Mouse (Mus musculus): ENCODE data around the gene Parvg. TPM values are rescaled to one million over a fixed set of nuclear protein-coding genes. Genes with fewer than 3 reads are reported as not detected.

Gene Parvg
- total RNA-seq (2014; rRNA removed): 1.6 and 2.1 TPM in 2 replicates
- polyA plus RNA-seq (2015; fragmentation: Nextera tagmentation; extraction: Ambion mirVana): 1.6 and 1.7 TPM in 2 replicates

DNA sequence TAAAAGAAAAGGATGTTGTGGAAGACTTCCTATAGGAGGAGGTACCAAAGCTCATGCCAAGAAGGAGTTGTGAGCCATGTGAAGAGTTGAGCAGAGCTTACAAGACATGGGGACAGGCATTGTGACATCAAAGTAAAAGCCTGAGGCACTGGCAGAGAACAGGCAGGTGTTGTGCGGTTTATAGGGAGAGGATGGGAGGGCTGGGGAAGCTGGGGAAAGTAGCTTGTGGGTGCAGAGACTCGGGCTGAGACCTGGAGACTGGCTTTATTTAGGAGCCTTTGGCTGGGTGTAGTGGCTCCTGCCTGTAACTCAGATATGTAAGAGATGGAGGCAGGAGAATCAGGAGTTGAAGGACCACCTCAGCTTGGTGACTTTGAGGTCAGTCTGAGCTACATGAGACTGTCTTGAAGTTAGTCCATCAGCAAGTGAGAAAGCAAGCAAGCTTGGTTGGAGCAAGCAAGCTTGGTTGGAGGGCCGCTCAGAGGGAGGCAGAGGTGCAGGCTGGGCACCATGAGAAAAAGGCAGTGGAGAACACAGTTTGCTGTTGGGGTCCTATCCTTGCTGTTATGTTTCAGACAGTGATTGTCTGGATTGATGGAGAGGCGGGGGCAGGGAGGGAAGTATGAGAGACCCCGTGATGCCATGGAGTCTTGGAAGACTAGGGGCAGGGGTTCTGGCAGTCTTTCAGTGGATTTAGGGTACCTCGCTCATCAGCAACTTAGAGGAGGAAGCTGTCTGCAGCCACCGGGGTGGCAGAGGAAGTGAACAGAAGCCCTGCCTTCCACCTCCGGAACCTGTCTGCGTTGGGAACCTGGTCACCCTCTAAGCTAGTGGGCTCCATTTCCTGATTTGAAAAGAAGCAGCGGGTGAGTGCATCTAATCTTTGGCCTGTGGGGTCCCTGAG lies at the start of gene Parvg:
Parvg (plus strand) TSS at position 61 of the 904 bp plus-strand sequence.
- DNase-seq: no peak
- no peak for TF ChIP-seq CTCF (IDR thresholded peaks at IDR 0.05; ENCODE audit: low read depth)
- ATAC-seq: no peak
- Histone ChIP-seq H3K4me2 (ENCODE audit: low read depth) (no peak within 1 kb of the TSS), H3K27ac (ENCODE audit: low read depth, low read length) (no peak within 1 kb of the TSS), H3K27me3 (ENCODE audit: insufficient read depth, low read length) (no peaks in the 10 kb centered on the region), H3K4me1 (ENCODE audit: insufficient read depth) (no peaks in the 10 kb centered on the region), H3K36me3 (ENCODE audit: insufficient read depth) (no peaks in the 10 kb centered on the region), H3K4me3 (ENCODE audit: low read depth, low read length) (no peak within 1 kb of the TSS), H3K9me3 (ENCODE audit: low read length) (no peaks in the 10 kb centered on the region), H3K9ac (no peak within 1 kb of the TSS)
- WGBS: 92% methylated on average over 10 of the region's 10 CpGs

DNA sequence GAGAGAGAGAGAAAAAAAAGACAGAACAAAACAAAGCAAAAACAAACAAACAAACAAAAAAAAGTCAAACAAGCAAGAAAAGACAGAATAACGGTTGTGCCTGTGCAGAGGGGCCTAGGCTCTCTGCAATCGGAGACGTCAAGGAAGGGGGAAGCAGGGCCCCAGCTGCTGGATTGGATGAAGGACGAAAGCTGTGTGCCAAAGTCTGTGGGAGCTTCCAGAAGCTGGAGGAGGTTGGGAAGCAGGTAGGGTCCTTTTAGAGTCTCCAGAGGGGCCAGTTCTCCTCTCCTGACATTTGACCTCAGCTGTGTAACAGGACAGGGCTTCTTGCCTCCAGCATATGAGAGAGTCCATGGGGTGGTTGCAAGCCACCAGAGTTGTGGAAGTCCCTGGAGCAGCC lies 47.8 kb upstream of the Parvg start:
- no peak for DNase-seq
- no peak for ATAC-seq
- H3K4me1 ChIP-seq (ENCODE audit: insufficient read depth): no peaks in the 10 kb centered on the region
- no peaks in the 10 kb centered on the region for H3K9me3 ChIP-seq (ENCODE audit: low read length)
- H3K4me2 ChIP-seq (ENCODE audit: low read depth): no peak overlapping the region
- H3K27ac ChIP-seq (ENCODE audit: low read depth, low read length): no peak overlapping the region
- 82% methylated on average over 4 of the region's 4 CpGs for WGBS
- no peak overlapping the region for H3K4me3 ChIP-seq (ENCODE audit: low read depth, low read length)
- H3K36me3 ChIP-seq (ENCODE audit: insufficient read depth): no peaks in the 10 kb centered on the region
- H3K9ac ChIP-seq: no peak overlapping the region
- no peak for TF ChIP-seq CTCF (IDR thresholded peaks at IDR 0.05; ENCODE audit: low read depth)
- H3K27me3 ChIP-seq (ENCODE audit: insufficient read depth, low read length): no peaks in the 10 kb centered on the region

DNA sequence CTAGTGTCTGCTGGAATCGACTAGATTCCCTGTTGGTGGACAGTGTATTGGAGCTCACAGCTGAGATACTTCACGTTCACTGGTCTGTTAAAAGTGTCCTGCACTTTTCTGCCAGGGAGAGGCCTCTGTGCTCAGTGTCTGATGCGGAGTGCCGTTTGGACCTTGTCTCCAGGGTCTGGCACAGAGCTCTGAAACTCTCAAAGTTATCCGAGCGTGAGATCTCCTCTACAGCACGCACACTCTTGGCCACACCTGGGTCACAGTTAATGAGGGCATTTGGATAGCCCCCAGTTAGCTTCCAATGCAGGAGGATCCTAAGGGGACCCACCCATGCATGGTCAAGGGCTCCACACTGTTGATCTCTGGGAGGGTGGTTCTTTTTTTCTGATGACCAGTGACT lies 45.7 kb upstream of the Parvg start:
- no peak for DNase-seq
- TF ChIP-seq CTCF (IDR thresholded peaks at IDR 0.05; ENCODE audit: low read depth): no peak
- no peak for ATAC-seq
- Histone ChIP-seq H3K27me3 (ENCODE audit: insufficient read depth, low read length) (no peaks in the 10 kb centered on the region), H3K36me3 (ENCODE audit: insufficient read depth) (no peaks in the 10 kb centered on the region), H3K4me2 (ENCODE audit: low read depth) (no peak overlapping the region), H3K9me3 (ENCODE audit: low read length) (no peaks in the 10 kb centered on the region), H3K4me1 (ENCODE audit: insufficient read depth) (no peaks in the 10 kb centered on the region), H3K4me3 (ENCODE audit: low read depth, low read length) (no peak overlapping the region), H3K27ac (ENCODE audit: low read depth, low read length) (no peak overlapping the region), H3K9ac (no peak overlapping the region)
- WGBS: 75% methylated on average over 7 of the region's 7 CpGs

- Histone ChIP-seq H3K4me2 (ENCODE audit: low read depth) (no peak overlapping the region), H3K4me1 (ENCODE audit: insufficient read depth) (no peaks in the 10 kb centered on the region), H3K9ac (no peak overlapping the region), H3K4me3 (ENCODE audit: low read depth, low read length) (no peak overlapping the region), H3K27me3 (ENCODE audit: insufficient read depth, low read length) (no peaks in the 10 kb centered on the region), H3K36me3 (ENCODE audit: insufficient read depth) (no peaks in the 10 kb centered on the region), H3K27ac (ENCODE audit: low read depth, low read length) (no peak overlapping the region), H3K9me3 (ENCODE audit: low read length) (no peaks in the 10 kb centered on the region)
- no peak for TF ChIP-seq CTCF (IDR thresholded peaks at IDR 0.05; ENCODE audit: low read depth)
- WGBS: 75% methylated on average over 7 of the region's 7 CpGs
- no peak for DNase-seq
- ATAC-seq: no peak
Measured at GRCm38 (mm10) chr15:84278656-84279055, 45.2 kb upstream of the Parvg start.

- H3K4me3 ChIP-seq (ENCODE audit: low read depth, low read length): no peak overlapping the region
- no peaks in the 10 kb centered on the region for H3K27me3 ChIP-seq (ENCODE audit: insufficient read depth, low read length)
- TF ChIP-seq CTCF (IDR thresholded peaks at IDR 0.05; ENCODE audit: low read depth): no peak
- no peak for DNase-seq
- no peak overlapping the region for H3K4me2 ChIP-seq (ENCODE audit: low read depth)
- H3K9me3 ChIP-seq (ENCODE audit: low read length): no peaks in the 10 kb centered on the region
- H3K36me3 ChIP-seq (ENCODE audit: insufficient read depth): no peaks in the 10 kb centered on the region
- 80% methylated on average over 8 of the region's 8 CpGs for WGBS
- H3K9ac ChIP-seq: no peak overlapping the region
- no peaks in the 10 kb centered on the region for H3K4me1 ChIP-seq (ENCODE audit: insufficient read depth)
- no peak overlapping the region for H3K27ac ChIP-seq (ENCODE audit: low read depth, low read length)
- ATAC-seq: no peak
Measured at GRCm38 (mm10) chr15:84280309-84280708, 43.5 kb upstream of the Parvg start.

DNA sequence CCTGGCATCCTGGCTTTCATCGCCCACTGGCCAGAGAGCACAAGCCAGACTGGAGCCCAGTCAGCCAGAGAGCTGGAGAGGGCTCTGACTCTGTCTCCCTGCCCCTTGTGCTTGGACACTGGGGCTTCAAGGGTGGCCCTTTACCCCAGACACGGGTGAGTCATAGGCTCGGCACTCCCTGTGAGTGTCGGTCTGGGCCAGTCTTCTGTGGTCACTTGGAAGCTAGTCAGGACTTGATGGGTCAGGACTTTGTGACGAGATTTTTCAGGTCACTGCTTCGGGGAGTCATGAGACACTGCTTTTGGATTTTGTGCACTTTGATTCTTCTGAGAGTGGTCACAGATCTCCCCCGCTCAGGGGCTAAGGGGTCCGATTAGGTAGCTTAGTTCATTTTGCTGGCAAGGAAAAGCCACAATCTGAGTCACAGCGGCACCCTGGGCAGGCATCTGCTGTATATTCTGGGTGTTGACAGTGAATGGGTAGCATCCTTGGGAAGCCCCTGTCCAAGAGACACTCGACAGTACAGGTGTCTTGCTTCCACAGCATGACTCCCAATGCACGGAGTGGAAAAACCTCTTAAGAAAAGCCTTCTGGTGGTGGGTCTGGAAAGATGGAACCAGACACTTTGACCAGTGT lies 43.0 kb upstream of the Parvg start:
- no peaks in the 10 kb centered on the region for H3K4me1 ChIP-seq (ENCODE audit: insufficient read depth)
- no peaks in the 10 kb centered on the region for H3K36me3 ChIP-seq (ENCODE audit: insufficient read depth)
- H3K27ac ChIP-seq (ENCODE audit: low read depth, low read length): no peak overlapping the region
- no peak for TF ChIP-seq CTCF (IDR thresholded peaks at IDR 0.05; ENCODE audit: low read depth)
- H3K9ac ChIP-seq: no peak overlapping the region
- H3K4me2 ChIP-seq (ENCODE audit: low read depth): no peak overlapping the region
- H3K9me3 ChIP-seq (ENCODE audit: low read length): no peaks in the 10 kb centered on the region
- 87% methylated on average over 11 of the region's 11 CpGs for WGBS
- H3K27me3 ChIP-seq (ENCODE audit: insufficient read depth, low read length): no peaks in the 10 kb centered on the region
- DNase-seq (no peak), ATAC-seq (no peak)
- no peak overlapping the region for H3K4me3 ChIP-seq (ENCODE audit: low read depth, low read length)
